Mouse (Mus musculus) kidney, adult 2 months (tissue): ENCODE measurements around the gene Bbs1. TPM values are rescaled to one million over a fixed set of nuclear protein-coding genes. Genes with fewer than 3 reads are reported as not detected.

Experiments
- DNase-seq: peaks from one replicate; pipeline ENCODE4 v3.0.0; 2021
- H3K27ac ChIP-seq: fragments of 200-500 bp; 2 replicates; pipeline ENCODE4 v1.5.1; 2012; ENCODE audit warnings: low read depth, low read length, control low read depth, inconsistent platforms; ENCODE audit not compliant: insufficient read depth
- H3K27me3 ChIP-seq: fragments of 200-500 bp; replicated peaks from 2 replicates; pipeline ENCODE4 v1.6.1; 2012; ENCODE audit warnings: mild to moderate bottlenecking, moderate library complexity, low read length, inconsistent platforms; ENCODE audit not compliant: control insufficient read depth, insufficient read depth
- H3K36me3 ChIP-seq: fragments of 200-500 bp; 2 replicates; pipeline ENCODE4 v1.6.1; 2012; ENCODE audit warnings: mild to moderate bottlenecking, moderate library complexity, low read length, inconsistent platforms; ENCODE audit not compliant: control insufficient read depth, insufficient read depth
- H3K4me1 ChIP-seq: fragments of 200-500 bp; 2 replicates; pipeline ENCODE4 v1.6.1; 2011; ENCODE audit warnings: low read length; ENCODE audit not compliant: control insufficient read depth, insufficient read depth
- H3K4me3 ChIP-seq: fragments of 200-500 bp; 2 replicates; pipeline ENCODE4 v1.5.1; 2011; ENCODE audit warnings: mild to moderate bottlenecking, low read depth, low read length, control low read depth; ENCODE audit not compliant: insufficient read depth
- CTCF ChIP-seq: fragments of 200-500 bp; conservative IDR thresholded peaks from 2 replicates; pipeline ENCODE4 v1.5.1; 2011; ENCODE audit warnings: low read depth, mild to moderate bottlenecking, control low read depth, low read length, moderate library complexity, mixed read lengths; ENCODE audit not compliant: insufficient read depth, insufficient read length
- POLR2A ChIP-seq: fragments of 200-500 bp; IDR thresholded peaks from one replicate; pipeline ENCODE4 v1.6.1; 2011; ENCODE audit warnings: low read depth, low read length, control low read depth
- WGBS: fragments of 180-500 bp; shearing (Covaris S2); methylation state at CpG from one replicate; pipeline ENCODE4 v1.1.7; 2018; 5-methylcytosine and 5-hydroxymethylcytosine counted together
- polyA plus RNA-seq: library from polyadenylated mRNA; depleted of rRNA; stranded (reverse); fragments of >200 nt; gene quantifications from 2 replicates; pipeline ENCODE4 v1.2.3, GENCODE M21; 2012

The Bbs1 gene
- polyA plus RNA-seq, 1 experiment: 10.6 TPM

DNA sequence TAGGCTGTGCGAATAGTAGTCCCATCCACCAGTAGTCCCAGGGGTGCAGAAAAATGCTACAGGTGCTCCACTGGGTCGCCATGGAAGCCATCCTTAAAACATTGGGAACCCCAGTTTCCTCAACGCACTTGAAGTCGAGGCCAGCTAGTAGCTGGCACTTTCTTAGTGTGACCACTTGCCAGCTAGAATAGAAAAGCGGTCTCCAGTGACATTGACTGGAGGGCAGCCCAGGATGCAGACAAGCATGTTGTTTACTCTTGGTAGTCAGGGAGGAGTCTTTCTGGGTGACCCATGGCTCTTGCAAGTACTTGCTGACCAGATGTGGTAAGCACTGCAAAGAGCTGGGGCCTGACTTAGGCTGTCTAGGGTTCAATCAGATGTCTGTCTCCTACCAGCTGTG, 22.4 kb upstream of the Bbs1 start:
- peak; percentile 25 for DNase-seq
- Histone ChIP-seq H3K36me3 (no peaks in the 10 kb centered on the region), H3K4me1 (peaks cover 7% of the 10 kb centered on the region; the same call in 1 of the 2 replicates), H3K27ac (no peak overlapping the region), H3K4me3 (no peak overlapping the region), H3K27me3 (no peaks in the 10 kb centered on the region)
- 69% methylated on average over 5 of the region's 5 CpGs for WGBS
- TF ChIP-seq CTCF: no peak
- no peak for TF ChIP-seq POLR2A

GRCm38 (mm10) chr19:4927904-4928531, 21.6 kb upstream of the Bbs1 start, which contains the start of gene Dpp3:
Gene Dpp3, minus strand, starts transcription at chr19:4928287.
- Histone ChIP-seq H3K4me1 (peaks cover 7% of the 10 kb centered on the region; the same call in 1 of the 2 replicates), H3K27me3 (no peaks in the 10 kb centered on the region), H3K36me3 (no peaks in the 10 kb centered on the region), H3K27ac (no peak within 1 kb of the TSS; the same call in 1 of the 2 replicates), H3K4me3 (peak within 1 kb of the TSS; percentile 68)
- no peak for TF ChIP-seq CTCF
- TF ChIP-seq POLR2A: peak; percentile 17
- DNase-seq: peak; percentile 99
- WGBS: under 1% methylated on average over 32 of the region's 32 CpGs

DNA sequence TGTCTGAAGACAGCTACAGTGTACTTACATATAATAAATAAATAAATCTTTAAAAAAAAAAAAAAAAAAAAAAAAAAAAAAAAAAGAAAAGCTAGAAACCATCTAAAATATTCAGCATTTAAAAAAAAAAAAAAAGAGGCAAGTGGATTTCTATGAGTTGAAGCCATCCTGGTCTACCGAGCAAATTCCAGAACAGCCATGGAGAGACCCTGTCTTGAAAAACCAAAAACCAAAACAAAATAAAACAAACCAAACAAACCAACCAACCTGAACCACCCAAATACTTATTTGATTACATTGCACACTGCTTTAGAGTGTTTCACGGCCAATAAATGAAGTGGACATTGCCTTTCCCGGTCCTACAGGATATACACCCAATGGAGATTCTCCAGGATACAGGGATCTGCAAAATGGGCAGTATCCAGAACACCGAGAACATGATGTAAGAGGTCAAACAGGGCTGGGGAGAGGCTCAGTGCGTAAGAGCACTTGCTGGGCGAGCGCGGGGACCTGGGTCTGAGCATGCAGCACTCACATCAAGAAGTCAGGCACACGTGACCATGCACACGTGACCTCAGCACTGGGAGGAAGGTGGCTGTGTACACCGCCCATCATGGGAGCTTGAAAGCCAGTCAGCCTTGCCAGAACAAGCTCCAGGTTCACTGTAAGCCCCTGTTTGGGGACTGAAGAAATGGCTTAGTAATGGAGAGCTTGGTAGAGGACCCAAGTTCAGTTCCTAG, 18.9 kb upstream of the Bbs1 start:
- Histone ChIP-seq H3K4me3 (no peak overlapping the region), H3K36me3 (0 out of 2 replicates have a peak, but pooled peaks cover 2% of the 10 kb centered on the region), H3K4me1 (peaks cover 7% of the 10 kb centered on the region; the same call in 1 of the 2 replicates), H3K27me3 (no peaks in the 10 kb centered on the region), H3K27ac (no peak overlapping the region)
- DNase-seq: no peak
- no peak for TF ChIP-seq CTCF
- no peak for TF ChIP-seq POLR2A
- 93% methylated on average over 11 of the region's 11 CpGs for WGBS

- no peaks in the 10 kb centered on the region for H3K27me3 ChIP-seq
- TF ChIP-seq POLR2A: no peak
- no peak for TF ChIP-seq CTCF
- H3K36me3 ChIP-seq: peaks cover 4% of the 10 kb centered on the region; the same call in 1 of the 2 replicates
- H3K4me3 ChIP-seq: no peak overlapping the region
- no peak for DNase-seq
- WGBS: 74% methylated on average over 6 of the region's 6 CpGs
- H3K27ac ChIP-seq: no peak overlapping the region
- no peaks in the 10 kb centered on the region for H3K4me1 ChIP-seq
These were observed 13.2 kb upstream of the Bbs1 start for GRCm38 (mm10) chr19:4919652-4920051.

- WGBS: 81% methylated on average over 10 of the region's 10 CpGs
- DNase-seq: no peak
- Histone ChIP-seq H3K27me3 (no peaks in the 10 kb centered on the region), H3K4me3 (no peak overlapping the region), H3K4me1 (no peaks in the 10 kb centered on the region), H3K27ac (no peak overlapping the region), H3K36me3 (peaks cover 2% of the 10 kb centered on the region; the same call in 1 of the 2 replicates)
- TF ChIP-seq POLR2A (no peak), CTCF (no peak)
These were observed 10.4 kb upstream of the Bbs1 start for GRCm38 (mm10) chr19:4916827-4917226.

DNA sequence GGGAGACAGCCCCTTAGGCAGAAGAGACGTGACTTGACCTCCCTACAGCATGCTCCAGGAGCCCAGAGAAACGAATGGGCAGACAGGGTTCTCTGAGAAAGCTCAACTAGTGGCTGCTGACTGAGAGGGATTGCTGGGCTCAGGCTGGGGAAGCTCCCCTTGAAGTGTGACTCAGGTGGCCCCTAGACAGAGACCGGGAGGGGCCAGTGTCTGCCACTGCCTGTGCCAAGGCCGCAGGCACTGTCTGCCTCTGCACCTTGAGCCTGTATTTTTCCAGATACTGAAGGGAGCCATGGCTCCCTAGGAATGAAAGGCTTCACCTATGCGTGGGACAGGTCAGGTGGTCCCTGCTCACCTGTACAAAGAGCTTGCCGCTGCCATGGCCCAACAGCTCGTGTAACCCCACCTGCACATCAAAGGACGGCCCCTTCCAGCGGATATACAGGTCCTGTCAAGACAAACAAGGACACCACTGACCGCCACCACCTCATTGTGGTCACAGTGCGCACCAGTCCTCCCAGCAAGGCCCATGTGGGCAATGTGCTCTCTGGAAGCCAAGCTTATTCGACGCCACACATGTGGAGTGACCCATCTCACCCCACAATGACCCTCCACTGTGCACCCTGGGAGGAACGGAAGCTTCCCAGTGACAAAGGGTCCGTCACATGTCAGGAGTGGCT, 9.6 kb upstream of the Bbs1 start:
- H3K27ac ChIP-seq: no peak overlapping the region
- WGBS: 95% methylated on average over 15 of the region's 15 CpGs
- DNase-seq: no peak
- no peak overlapping the region for H3K4me3 ChIP-seq
- no peaks in the 10 kb centered on the region for H3K27me3 ChIP-seq
- H3K4me1 ChIP-seq: no peaks in the 10 kb centered on the region
- peaks cover 2% of the 10 kb centered on the region; the same call in 1 of the 2 replicates for H3K36me3 ChIP-seq
- TF ChIP-seq CTCF: no peak
- no peak for TF ChIP-seq POLR2A
